Mouse (Mus musculus) c-Kit-positive CD71-positive TER-119-negative erythroid progenitor cells, embryonic 14.5 days (primary cell): ENCODE data around the gene Armh3.
"Not testable (repeated sequence)": the region's sequence is repeated elsewhere in the genome, so short reads cannot be mapped to it uniquely, and the experiment has no call there.

Source experiments
- DNase-seq: peaks from one replicate; pipeline ENCODE4 v3.0.0-alpha.2; 2013; ENCODE audit warnings: low read depth

The Armh3 gene

GRCm38 (mm10) chr19:45817816-45818490 lies 180.3 kb downstream of the Armh3 start:
- no peak for DNase-seq

GRCm38 (mm10) chr19:45816727-45817126 lies 181.6 kb downstream of the Armh3 start:
- DNase-seq = no peak

- no peak for DNase-seq
Measured at GRCm38 (mm10) chr19:45815831-45816405, 182.4 kb downstream of the Armh3 start, which contains the start of gene Kcnip2. Gene Kcnip2 (minus strand): TSS chr19:45816061.

GRCm38 (mm10) chr19:45815170-45815569 lies 183.1 kb downstream of the Armh3 start:
- DNase-seq = no peak

GRCm38 (mm10) chr19:45813801-45814200 lies 184.5 kb downstream of the Armh3 start:
- no peak for DNase-seq

GRCm38 (mm10) chr19:45813263-45813662 lies 185.0 kb downstream of the Armh3 start:
- DNase-seq = peak; percentile 49

- no peak for DNase-seq
Measured at GRCm38 (mm10) chr19:45812673-45813252, 185.5 kb downstream of the Armh3 start.

- peak; percentile 61 for DNase-seq
Measured at GRCm38 (mm10) chr19:45812115-45812514, 186.2 kb downstream of the Armh3 start.

- DNase-seq = no peak
Measured at GRCm38 (mm10) chr19:45811028-45811674, 187.1 kb downstream of the Armh3 start.

GRCm38 (mm10) chr19:45807732-45808131 lies 190.6 kb downstream of the Armh3 start:
- DNase-seq = no peak

- DNase-seq = not testable (repeated sequence)
Measured at GRCm38 (mm10) chr19:45805817-45806216, 192.5 kb downstream of the Armh3 start.

- no peak for DNase-seq
Measured at GRCm38 (mm10) chr19:45804593-45805368, 193.5 kb downstream of the Armh3 start.

- no peak for DNase-seq
Measured at GRCm38 (mm10) chr19:45803408-45803807, 194.9 kb downstream of the Armh3 start.

GRCm38 (mm10) chr19:45802702-45803101 lies 195.6 kb downstream of the Armh3 start:
- DNase-seq = no peak

GRCm38 (mm10) chr19:45796879-45797278 lies 201.4 kb downstream of the Armh3 start:
- DNase-seq = no peak

- DNase-seq = no peak
Measured at GRCm38 (mm10) chr19:45796061-45796556, 202.2 kb downstream of the Armh3 start.

- no peak for DNase-seq
Measured at GRCm38 (mm10) chr19:45795406-45795944, 202.8 kb downstream of the Armh3 start.

GRCm38 (mm10) chr19:45794718-45795117 lies 203.6 kb downstream of the Armh3 start:
- no peak for DNase-seq

GRCm38 (mm10) chr19:45792404-45792803 lies 205.9 kb downstream of the Armh3 start:
- no peak for DNase-seq

- peak; percentile 46 for DNase-seq
Measured at GRCm38 (mm10) chr19:45789888-45790874, 208.1 kb downstream of the Armh3 start.
